Mouse (Mus musculus): ENCODE results near the gene Cbl. TPM values are rescaled to one million over a fixed set of nuclear protein-coding genes. Genes with fewer than 3 reads are reported as not detected.

The Cbl gene
- 112 TPM for polyA plus RNA-seq (2015; fragmentation: Illumina TruSeq; extraction: RNeasy Lipid Tissue Mini Kit (QIAGEN cat#74804); ENCODE audit: insufficient read depth, low replicate concordance)

GRCm38 (mm10) chr9:44233802-44234478 is at the start of gene Cbl:
Gene Cbl (minus strand): TSS chr9:44234049.

GRCm38 (mm10) chr9:44268432-44268831 is 34.6 kb upstream of the Cbl start, which contains the start of gene Nlrx1:
Gene Nlrx1 (minus strand): TSS chr9:44268599.

GRCm38 (mm10) chr9:44251314-44251713 is 17.5 kb upstream of the Cbl start, which contains the start of gene Pdzd3:
Gene Pdzd3 (minus strand): TSS chr9:44251471.

GRCm38 (mm10) chr9:44240399-44240798 is 6.5 kb upstream of the Cbl start, which contains the start of gene Ccdc153:
Gene Ccdc153 (plus strand): TSS chr9:44240676.

GRCm38 (mm10) chr9:44134101-44134850 is 99.6 kb downstream of the Cbl start, which contains the start of gene Mcam:
Gene Mcam (plus strand): TSS chr9:44134469.

GRCm38 (mm10) chr9:44113105-44113789 is 120.6 kb downstream of the Cbl start, which contains the start of the genes Gm49380 and Rnf26:
Gene Gm49380 (minus strand): TSS chr9:44113500.
Gene Rnf26 (minus strand): TSS chr9:44113517.

GRCm38 (mm10) chr9:44107110-44107509 is 126.7 kb downstream of the Cbl start, which contains the start of gene C1qtnf5:
Gene C1qtnf5 (plus strand): TSS chr9:44107245.

GRCm38 (mm10) chr9:44101490-44101889 is 132.4 kb downstream of the Cbl start, which contains the start of gene Mfrp:
Gene Mfrp (plus strand): TSS chr9:44101729.

Other genes with a start within 250 kb of the Cbl start
- gene Thy1, start 190.7 kb downstream of the Cbl start, polyA plus RNA-seq (2015; fragmentation: Illumina TruSeq; extraction: RNeasy Lipid Tissue Mini Kit (QIAGEN cat#74804); ENCODE audit: insufficient read depth, low replicate concordance), result 130 TPM
- gene Usp2, start 167.0 kb downstream of the Cbl start, polyA plus RNA-seq (2015; fragmentation: Illumina TruSeq; extraction: RNeasy Lipid Tissue Mini Kit (QIAGEN cat#74804); ENCODE audit: insufficient read depth, low replicate concordance), result 0.69 TPM
- not detected for gene Mfrp, start 132.3 kb downstream of the Cbl start, polyA plus RNA-seq (2015; fragmentation: Illumina TruSeq; extraction: RNeasy Lipid Tissue Mini Kit (QIAGEN cat#74804); ENCODE audit: insufficient read depth, low replicate concordance)
- 1.6 TPM for gene C1qtnf5, start 126.8 kb downstream of the Cbl start, polyA plus RNA-seq (2015; fragmentation: Illumina TruSeq; extraction: RNeasy Lipid Tissue Mini Kit (QIAGEN cat#74804); ENCODE audit: insufficient read depth, low replicate concordance)
- gene Gm49380, start 120.5 kb downstream of the Cbl start, polyA plus RNA-seq (2015; fragmentation: Illumina TruSeq; extraction: RNeasy Lipid Tissue Mini Kit (QIAGEN cat#74804); ENCODE audit: insufficient read depth, low replicate concordance), result not detected
- gene Rnf26, start 120.5 kb downstream of the Cbl start, polyA plus RNA-seq (2015; fragmentation: Illumina TruSeq; extraction: RNeasy Lipid Tissue Mini Kit (QIAGEN cat#74804); ENCODE audit: insufficient read depth, low replicate concordance), result 10.6 TPM
- 15.1 TPM for gene Mcam, start 99.6 kb downstream of the Cbl start, polyA plus RNA-seq (2015; fragmentation: Illumina TruSeq; extraction: RNeasy Lipid Tissue Mini Kit (QIAGEN cat#74804); ENCODE audit: insufficient read depth, low replicate concordance)
- gene Ccdc153, start 6.6 kb upstream of the Cbl start, polyA plus RNA-seq (2015; fragmentation: Illumina TruSeq; extraction: RNeasy Lipid Tissue Mini Kit (QIAGEN cat#74804); ENCODE audit: insufficient read depth, low replicate concordance), result not detected
- 0.10 TPM for gene Pdzd3, start 17.4 kb upstream of the Cbl start, polyA plus RNA-seq (2015; fragmentation: Illumina TruSeq; extraction: RNeasy Lipid Tissue Mini Kit (QIAGEN cat#74804); ENCODE audit: insufficient read depth, low replicate concordance)
- 2.2 TPM for gene Nlrx1, start 34.5 kb upstream of the Cbl start, polyA plus RNA-seq (2015; fragmentation: Illumina TruSeq; extraction: RNeasy Lipid Tissue Mini Kit (QIAGEN cat#74804); ENCODE audit: insufficient read depth, low replicate concordance)
- 1.8 TPM for gene Abcg4, start 54.6 kb upstream of the Cbl start, polyA plus RNA-seq (2015; fragmentation: Illumina TruSeq; extraction: RNeasy Lipid Tissue Mini Kit (QIAGEN cat#74804); ENCODE audit: insufficient read depth, low replicate concordance)
- gene Hinfp, start 71.6 kb upstream of the Cbl start, polyA plus RNA-seq (2015; fragmentation: Illumina TruSeq; extraction: RNeasy Lipid Tissue Mini Kit (QIAGEN cat#74804); ENCODE audit: insufficient read depth, low replicate concordance), result 40.4 TPM
- gene C2cd2l, start 86.2 kb upstream of the Cbl start, polyA plus RNA-seq (2015; fragmentation: Illumina TruSeq; extraction: RNeasy Lipid Tissue Mini Kit (QIAGEN cat#74804); ENCODE audit: insufficient read depth, low replicate concordance), result 5.9 TPM
- gene Dpagt1, start 92.0 kb upstream of the Cbl start, polyA plus RNA-seq (2015; fragmentation: Illumina TruSeq; extraction: RNeasy Lipid Tissue Mini Kit (QIAGEN cat#74804); ENCODE audit: insufficient read depth, low replicate concordance), result 16.7 TPM
- 18.5 TPM for gene H2afx, start 100.6 kb upstream of the Cbl start, polyA plus RNA-seq (2015; fragmentation: Illumina TruSeq; extraction: RNeasy Lipid Tissue Mini Kit (QIAGEN cat#74804); ENCODE audit: insufficient read depth, low replicate concordance)
- gene Hmbs, start 110.2 kb upstream of the Cbl start, polyA plus RNA-seq (2015; fragmentation: Illumina TruSeq; extraction: RNeasy Lipid Tissue Mini Kit (QIAGEN cat#74804); ENCODE audit: insufficient read depth, low replicate concordance), result 79.9 TPM
- 50.6 TPM for gene Vps11, start 127.6 kb upstream of the Cbl start, polyA plus RNA-seq (2015; fragmentation: Illumina TruSeq; extraction: RNeasy Lipid Tissue Mini Kit (QIAGEN cat#74804); ENCODE audit: insufficient read depth, low replicate concordance)
- 55.2 TPM for gene Hyou1, start 145.4 kb upstream of the Cbl start, polyA plus RNA-seq (2015; fragmentation: Illumina TruSeq; extraction: RNeasy Lipid Tissue Mini Kit (QIAGEN cat#74804); ENCODE audit: insufficient read depth, low replicate concordance)
- gene Slc37a4, start 162.8 kb upstream of the Cbl start, polyA plus RNA-seq (2015; fragmentation: Illumina TruSeq; extraction: RNeasy Lipid Tissue Mini Kit (QIAGEN cat#74804); ENCODE audit: insufficient read depth, low replicate concordance), result 15.4 TPM
- 4,145 TPM for gene Rps25, start 173.1 kb upstream of the Cbl start, polyA plus RNA-seq (2015; fragmentation: Illumina TruSeq; extraction: RNeasy Lipid Tissue Mini Kit (QIAGEN cat#74804); ENCODE audit: insufficient read depth, low replicate concordance)
- 70.1 TPM for gene Trappc4, start 173.6 kb upstream of the Cbl start, polyA plus RNA-seq (2015; fragmentation: Illumina TruSeq; extraction: RNeasy Lipid Tissue Mini Kit (QIAGEN cat#74804); ENCODE audit: insufficient read depth, low replicate concordance)
- gene Ccdc84, start 184.5 kb upstream of the Cbl start, polyA plus RNA-seq (2015; fragmentation: Illumina TruSeq; extraction: RNeasy Lipid Tissue Mini Kit (QIAGEN cat#74804); ENCODE audit: insufficient read depth, low replicate concordance), result 54.6 TPM
- 0.65 TPM for gene Foxr1, start 207.1 kb upstream of the Cbl start, polyA plus RNA-seq (2015; fragmentation: Illumina TruSeq; extraction: RNeasy Lipid Tissue Mini Kit (QIAGEN cat#74804); ENCODE audit: insufficient read depth, low replicate concordance)
- not detected for gene Upk2, start 220.9 kb upstream of the Cbl start, polyA plus RNA-seq (2015; fragmentation: Illumina TruSeq; extraction: RNeasy Lipid Tissue Mini Kit (QIAGEN cat#74804); ENCODE audit: insufficient read depth, low replicate concordance)
- gene Bcl9l, start 248.8 kb upstream of the Cbl start, polyA plus RNA-seq (2015; fragmentation: Illumina TruSeq; extraction: RNeasy Lipid Tissue Mini Kit (QIAGEN cat#74804); ENCODE audit: insufficient read depth, low replicate concordance), result 6.5 TPM

Data from spleen, adult 10 weeks (tissue).